Mouse (Mus musculus) spleen, postnatal 4 days (tissue): Measurements from ENCODE around the gene H2al2a.
"Not testable (repeated sequence)": the region's sequence is repeated elsewhere in the genome, so short reads cannot be mapped to it uniquely, and the experiment has no call there.

Source experiments
- DNase-seq, 2 experiments: peaks; one replicate each; pipeline ENCODE4 v3.0.0; 2022; ENCODE audit warnings: low spot score in 2 of 2

H2al2a gene

DNA sequence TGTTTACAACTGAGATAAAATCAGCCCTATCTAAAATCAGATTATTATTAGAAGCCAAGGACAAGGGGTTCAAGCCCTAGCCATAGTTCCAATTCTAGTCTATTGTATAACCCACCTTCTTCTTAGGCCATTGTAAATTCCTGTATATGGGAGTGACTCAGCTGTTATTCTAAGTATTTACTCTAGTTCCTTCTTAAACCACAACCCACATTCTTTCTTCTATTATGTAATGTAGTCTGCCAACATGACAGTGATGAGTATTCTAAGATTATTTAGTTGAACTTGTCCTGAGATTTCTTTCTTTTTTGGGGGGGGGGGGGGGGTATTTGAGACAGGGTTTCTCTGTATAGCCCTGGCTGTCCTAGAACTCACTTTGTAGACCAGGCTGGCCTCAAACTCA lies 19.1 kb downstream of the H2al2a start:
- not testable (repeated sequence) for DNase-seq

DNA sequence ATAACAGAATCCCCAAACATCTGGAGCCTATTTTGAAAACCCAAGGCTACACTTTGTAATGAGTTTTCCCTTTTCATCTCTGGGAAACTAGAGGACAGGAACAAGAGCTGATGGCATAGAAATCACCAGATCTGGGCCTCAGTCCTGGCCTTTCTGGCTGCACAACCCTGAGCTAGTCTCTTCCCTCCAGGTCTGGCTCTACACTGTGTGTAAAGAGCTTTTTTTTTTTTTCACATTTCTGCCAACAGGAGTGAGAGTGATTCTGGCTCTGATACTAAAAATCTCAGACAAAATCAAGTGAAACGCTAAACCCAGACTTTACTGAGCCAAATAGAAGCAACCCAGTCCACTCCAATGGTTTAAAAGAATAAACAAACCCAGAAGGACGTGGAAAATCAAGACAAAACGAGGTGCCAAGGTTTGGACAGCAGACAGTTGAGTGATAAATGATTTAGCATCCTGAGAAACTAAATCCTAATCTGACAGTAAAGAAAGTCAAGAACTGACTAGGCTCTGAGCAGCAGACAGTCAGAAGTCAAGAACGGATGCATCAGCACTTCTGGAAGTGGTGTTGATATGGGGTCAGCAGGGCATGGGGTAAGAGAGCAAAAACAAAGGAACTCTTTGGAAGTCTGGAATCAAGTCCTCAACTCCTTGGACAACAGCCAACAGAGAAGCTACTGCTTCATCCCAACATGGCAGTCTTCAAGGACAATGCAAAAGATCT lies 21.0 kb downstream of the H2al2a start:
- no peak for DNase-seq

DNA sequence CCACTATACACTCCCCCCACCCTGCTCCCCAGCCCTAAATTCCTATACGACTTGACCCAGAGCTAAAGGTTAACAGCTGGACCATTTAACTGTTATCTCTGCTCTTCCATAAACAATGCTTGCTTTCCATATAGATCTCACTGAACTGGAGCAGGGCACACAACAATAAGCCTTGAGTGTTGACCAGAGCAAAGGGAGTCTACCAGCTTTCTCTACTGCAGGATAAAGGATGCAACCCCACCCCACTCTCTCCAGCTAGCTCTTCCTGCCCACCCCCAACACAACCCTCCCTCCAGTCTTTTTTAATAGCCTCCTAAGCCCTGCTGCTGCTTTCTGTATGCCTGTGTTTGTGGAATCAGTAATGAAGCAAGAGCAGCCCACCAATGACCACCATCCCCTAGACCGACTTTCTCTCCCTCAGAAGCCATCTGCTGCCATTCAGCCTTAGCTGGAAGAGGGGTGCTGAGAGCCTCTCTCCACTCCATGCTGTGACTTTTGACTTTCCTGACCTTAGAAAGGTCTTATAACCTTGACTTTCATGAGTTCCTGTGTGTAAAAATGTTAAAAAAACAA lies 22.8 kb downstream of the H2al2a start:
- DNase-seq = no peak

DNA sequence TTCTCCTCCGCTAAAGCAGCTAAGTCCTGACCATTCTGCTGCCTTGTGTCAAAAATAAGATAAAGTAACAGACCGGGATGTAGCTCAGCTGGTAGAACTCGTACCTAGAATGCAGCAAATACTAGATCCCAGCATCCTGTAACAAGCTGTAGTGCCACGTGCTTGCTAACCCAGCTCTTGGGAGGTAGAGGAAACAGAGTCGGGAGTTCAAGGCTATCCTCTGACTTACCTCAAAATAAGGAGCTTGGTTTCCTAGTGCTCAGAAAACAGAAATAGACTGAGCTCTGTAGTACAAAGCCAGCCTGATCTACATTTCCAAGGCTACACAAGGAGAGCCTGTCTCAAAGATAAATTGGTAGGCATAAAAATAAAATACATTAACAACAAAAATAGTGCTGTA lies 23.5 kb downstream of the H2al2a start:
- no peak for DNase-seq

DNA sequence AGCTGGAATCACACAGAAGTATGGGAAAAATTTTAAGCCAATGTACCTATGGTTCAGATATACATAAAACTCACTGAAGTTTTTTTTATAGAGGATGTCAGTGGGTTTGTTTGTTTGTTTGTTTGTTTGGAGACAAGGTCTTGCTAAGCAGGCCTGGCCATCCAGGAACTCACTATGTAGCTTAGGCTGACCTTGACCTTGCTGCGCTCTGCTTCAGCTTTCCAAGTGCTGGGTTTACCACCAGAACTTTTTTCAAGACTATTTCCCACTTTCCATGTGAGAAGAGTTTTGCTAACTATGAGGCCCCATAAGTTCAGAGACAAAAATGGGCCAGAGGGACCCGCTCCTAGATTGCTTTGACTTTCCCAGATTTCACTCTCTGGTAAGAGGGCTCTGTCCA lies 23.9 kb downstream of the H2al2a start:
- DNase-seq = no peak

DNA sequence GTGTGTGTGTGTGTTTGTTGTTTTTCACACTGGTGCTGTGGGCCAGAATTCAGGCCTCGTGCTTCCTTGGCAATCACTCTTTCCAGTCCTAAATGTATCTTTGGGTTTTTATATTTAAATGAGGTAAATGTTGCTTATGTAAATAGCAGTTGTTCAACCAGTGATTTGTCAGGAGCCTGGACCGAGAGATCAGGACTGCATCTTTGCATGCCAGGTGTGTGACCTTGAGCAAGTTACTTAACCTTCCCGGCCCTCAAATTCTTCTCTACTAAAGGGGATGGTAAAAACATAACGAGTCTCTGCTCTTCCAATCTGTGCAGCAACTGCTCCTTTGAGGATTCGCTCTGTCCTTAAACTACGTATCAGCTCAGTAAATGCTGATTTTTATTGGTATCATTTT lies 25.4 kb downstream of the H2al2a start:
- no peak for DNase-seq

DNA sequence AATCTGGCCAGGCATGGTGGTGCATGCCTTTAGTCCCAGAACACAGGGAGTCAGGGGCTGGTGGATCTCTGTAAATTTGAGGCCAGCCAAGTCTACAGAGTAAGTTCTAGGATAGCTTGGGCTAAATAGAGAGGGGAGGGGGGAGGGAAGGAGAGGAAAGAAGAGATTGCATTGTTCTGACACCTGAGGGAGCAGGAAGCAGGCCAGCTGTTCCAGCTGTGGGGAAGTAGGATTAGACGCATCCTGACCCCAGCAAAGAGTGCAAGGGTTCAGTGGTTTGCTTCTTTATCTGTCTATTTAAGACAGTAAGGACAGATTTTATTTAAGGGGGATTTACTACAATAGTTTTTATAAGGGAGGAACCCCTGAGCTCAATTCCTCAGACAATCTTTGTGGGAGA lies 26.1 kb downstream of the H2al2a start:
- DNase-seq = no peak

DNA sequence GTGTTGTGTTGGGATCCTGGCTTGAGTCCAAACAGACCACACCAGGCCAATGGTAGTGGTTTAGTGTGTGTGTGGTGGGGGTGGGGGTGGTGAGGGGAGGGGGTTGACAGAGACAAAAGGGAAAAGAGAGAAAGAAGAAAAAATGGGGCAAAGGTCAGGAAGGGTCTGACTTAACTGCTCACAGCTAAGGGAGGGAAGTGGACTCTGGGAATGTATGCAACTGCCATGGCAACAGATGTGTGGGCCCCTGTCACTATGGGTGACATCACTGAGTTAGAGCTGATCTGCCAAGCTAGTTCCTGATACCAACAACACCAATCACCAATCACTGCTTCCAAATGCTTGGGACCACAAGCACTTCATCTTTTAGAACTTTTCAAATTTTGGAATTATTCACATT lies 26.6 kb downstream of the H2al2a start:
- DNase-seq = no peak

DNA sequence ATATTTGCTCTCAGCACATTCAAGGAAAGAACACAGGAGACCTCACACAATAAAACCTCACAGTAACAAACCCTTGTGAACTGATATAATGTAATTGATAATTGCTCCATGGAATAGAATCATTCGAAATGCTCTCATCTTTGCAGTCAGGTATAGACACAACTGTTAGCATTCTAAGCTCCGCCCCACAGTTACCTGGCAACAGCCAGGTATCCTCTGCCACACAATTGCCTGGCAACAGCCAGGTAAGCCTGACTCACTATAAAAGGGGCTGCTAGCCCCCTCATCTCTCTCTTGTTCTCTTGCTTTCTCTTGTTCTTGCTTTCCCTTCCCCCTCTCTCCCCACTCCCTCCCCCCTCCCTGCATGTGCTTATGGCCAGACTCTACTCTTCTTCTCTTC lies 28.2 kb downstream of the H2al2a start:
- DNase-seq = peak in 1 of 2 experiments; percentile 26

DNA sequence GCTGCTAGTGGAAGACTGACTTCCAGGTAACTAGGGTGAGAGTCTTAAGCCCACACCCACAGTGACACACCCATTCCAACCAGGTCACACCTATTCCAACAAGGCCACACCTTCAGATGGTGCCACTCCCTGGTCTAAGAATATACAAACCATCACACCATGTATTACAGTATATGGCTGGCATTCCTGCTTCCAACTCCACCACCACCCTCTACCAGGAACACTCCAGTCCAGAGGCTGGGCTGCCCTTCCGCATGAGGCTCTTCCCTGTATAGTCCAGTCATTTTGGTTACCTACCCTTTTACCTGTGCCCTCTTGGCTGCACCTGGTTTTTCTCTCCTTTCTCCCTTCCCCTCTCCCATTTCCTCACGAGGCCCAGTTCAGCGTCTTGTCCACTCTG lies 28.7 kb downstream of the H2al2a start:
- DNase-seq = peak in 1 of 2 experiments; percentile 36

DNA sequence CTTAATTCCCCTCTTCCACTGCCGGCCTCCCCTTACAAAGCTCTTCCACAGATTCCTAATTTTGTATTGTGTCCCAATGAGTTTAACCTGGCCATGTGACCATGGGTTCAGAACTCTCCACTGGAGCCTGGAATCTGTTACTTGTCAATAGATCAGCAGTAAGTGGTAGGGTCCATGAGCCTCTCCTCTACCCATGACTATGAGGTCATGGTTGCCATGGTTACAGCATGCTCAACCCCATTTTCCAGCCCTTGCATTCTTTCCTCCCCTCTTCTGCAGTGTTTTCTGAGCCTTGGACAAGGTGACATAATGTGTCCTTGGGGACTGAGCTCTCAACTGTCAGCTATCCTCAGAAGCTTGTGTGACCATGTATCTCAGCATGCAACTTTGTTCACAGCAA lies 37.3 kb downstream of the H2al2a start:
- no peak for DNase-seq

DNA sequence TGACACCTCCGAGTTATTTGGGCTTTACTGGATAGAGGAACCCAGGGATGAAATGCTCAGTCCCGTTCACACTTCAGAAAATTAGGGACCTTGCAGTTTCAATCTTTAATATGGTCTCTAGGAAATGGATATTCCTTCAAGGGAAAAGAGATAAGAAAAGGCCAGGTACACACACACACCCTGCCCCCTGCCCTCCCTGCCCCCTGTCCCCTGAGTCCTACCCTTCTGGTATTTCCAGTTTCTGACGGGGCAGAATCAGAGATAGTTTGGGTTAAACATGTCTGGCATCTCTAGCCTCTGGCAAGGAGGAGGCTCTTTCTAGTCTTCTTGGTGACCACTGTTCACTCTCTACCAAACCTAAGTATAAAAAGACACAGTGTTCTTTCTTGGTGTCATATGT lies 49.9 kb downstream of the H2al2a start:
- DNase-seq = no peak
